Mouse (Mus musculus) thymus, postnatal 4 days (tissue): ENCODE data around the gene Specc1l.

Experiments used
- DNase-seq: peaks from one replicate; pipeline ENCODE4 v3.0.0; 2021

Gene Specc1l

DNA sequence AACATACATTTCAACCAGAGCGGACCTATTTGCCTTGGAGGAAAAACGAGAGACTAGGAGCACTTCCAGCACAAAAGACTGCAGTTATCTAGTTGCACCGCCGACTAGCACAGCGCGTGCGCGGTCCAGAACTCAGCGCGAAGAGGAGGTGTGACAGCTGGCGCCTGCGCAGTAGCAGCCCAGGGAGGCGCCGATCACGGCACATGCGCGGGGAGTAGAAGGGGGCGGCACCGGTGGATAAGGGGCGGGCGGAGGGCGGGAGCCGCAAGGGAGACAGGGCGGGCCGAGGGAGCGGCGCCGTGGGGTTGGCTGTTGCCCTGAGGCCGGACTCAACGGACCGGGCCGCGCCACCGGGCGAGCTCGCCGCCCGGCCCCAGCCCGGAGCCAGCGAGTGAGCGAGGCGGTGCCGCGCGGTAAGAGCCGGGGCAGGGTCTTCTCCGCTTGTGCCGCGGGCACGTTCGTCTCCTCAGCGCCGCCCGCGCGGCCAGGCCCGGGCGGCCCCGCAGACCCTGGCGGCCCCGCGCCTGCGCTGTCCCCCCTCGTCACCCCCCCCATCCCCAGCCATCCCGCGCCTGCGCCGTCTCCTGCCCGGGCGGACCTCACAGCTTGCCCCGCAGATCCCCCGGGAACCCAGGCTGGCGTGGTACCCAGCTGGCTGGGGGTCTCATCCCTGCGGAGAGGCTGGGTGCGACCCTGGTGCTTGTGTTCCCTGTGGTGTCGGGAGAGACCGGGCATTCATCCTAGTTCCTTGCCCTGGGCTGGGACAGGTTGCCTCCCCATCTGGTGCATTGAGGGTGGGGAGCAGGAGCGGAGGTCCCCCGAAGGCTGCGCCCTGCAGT, at the start of gene Specc1l:
Gene Specc1l, plus strand, starts transcription at position 267 of the 839 bp plus-strand sequence.
- DNase-seq = peak; percentile 97

DNA sequence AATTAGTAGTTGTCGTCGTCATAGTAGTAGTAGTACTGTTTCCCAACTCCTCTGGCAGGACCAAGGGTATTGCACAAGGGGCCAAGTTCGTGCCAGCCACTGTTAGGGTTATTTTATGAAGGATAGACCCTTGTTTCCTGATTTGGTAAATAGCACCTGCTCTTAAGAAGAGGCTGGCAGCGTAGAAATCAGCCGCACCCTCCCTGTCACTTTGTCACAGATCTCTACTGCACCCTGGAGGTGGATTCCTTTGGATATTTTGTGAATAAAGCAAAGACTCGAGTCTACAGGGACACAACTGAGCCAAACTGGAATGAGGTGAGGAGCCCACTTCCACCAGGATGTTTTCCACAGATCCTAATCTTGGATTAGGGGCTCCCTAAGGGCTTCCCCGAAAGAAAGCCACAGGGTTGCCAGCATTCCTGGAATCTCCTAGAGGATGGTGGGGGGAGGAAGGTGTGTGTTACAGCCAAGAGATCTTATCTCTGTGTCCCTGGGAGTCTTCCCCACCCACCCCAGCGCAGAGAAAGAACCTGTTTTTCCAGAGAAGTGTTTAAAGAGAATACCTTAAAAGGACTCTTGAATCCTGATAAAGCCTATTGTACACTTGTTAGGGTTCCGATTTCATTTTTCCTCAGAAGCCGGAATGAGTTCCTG, 45.9 kb upstream of the Specc1l start:
- no peak for DNase-seq

GRCm38 (mm10) chr10:75166601-75167000, 45.3 kb upstream of the Specc1l start:
- no peak for DNase-seq

GRCm38 (mm10) chr10:75170207-75170850, 41.5 kb upstream of the Specc1l start:
- no peak for DNase-seq

DNA sequence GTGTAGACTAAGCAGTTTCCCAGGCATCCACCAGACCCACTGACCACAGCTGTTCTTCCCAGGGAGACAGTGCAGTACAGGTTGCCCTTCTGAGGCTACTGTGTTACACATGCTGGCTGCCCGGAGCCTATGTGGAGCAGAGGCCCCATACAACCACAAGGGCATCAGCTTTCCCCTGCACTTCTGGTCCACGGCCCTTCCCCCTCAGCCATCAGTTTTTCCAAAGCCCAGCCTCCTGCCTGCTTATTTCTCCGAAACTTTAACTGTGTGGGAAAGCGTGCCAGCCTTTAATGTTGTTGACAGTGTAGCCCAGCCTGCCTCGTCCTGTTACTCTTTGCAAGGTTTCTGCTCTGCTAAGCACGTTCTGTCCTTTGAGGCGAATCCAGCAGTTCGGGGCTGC, 38.8 kb upstream of the Specc1l start:
- DNase-seq = no peak

- no peak for DNase-seq
Observed at GRCm38 (mm10) chr10:75173712-75174111, 38.2 kb upstream of the Specc1l start.

GRCm38 (mm10) chr10:75176494-75176893, 35.4 kb upstream of the Specc1l start:
- no peak for DNase-seq

GRCm38 (mm10) chr10:75178911-75179310, 33.0 kb upstream of the Specc1l start:
- DNase-seq = no peak

GRCm38 (mm10) chr10:75182151-75182774, 29.6 kb upstream of the Specc1l start:
- peak; percentile 81 for DNase-seq

- no peak for DNase-seq
Observed at GRCm38 (mm10) chr10:75184826-75185225, 27.0 kb upstream of the Specc1l start.

DNA sequence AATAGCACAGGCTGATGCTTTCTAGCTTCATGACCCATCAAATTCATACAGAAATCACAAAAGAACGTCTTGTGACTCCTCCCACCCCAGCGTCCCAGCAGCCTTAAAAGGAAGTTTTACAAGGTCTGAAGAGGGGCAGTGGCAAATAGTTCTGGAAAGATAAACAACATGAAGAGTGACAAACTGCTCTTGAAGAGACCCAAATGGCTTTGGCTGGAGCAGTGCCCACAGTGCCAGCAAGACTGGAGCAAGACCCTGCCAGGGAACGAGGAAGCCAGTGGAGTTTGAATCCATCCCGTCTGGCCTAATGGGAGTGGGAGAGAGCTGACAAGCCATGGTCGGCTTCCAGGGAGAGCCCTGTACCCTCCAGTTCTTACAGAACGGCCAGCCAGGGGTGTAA, 25.3 kb upstream of the Specc1l start:
- no peak for DNase-seq

DNA sequence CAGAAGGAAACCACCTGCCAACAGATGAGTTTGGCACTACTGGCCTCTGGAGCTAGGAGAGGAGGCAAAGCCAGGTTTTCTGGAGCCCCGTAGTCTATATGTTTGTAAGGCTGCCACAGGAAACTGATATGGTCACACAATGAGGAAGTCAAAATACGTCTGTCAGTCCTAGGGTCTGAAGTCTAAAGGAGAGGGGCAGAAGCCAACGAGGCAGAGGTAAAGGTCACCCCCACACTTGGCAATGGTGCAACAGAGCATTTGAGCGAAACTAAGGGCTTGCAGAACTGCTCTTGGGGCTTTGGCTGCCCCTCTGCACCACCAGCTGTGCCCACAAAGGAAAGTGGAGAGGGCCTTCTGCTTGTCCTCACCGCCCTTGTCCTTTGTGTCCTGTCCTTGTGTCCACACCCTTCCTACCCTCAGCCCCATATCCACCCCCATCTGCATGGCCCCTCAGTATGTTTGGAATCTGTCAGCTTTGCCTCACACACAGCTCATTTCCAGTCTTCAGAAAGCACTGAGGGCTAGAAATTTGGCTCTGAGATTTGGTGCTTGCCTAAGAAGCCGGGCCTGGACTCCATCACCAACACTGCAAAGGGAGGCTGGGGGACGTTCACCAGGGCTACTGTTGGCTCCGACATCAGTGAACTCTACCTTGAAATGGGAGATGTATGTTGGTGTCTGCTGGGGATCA, 24.4 kb upstream of the Specc1l start:
- DNase-seq = no peak

- peak; percentile 60 for DNase-seq
Observed at GRCm38 (mm10) chr10:75191647-75192046, 20.2 kb upstream of the Specc1l start.

GRCm38 (mm10) chr10:75197817-75198216, 14.1 kb upstream of the Specc1l start:
- no peak for DNase-seq

DNA sequence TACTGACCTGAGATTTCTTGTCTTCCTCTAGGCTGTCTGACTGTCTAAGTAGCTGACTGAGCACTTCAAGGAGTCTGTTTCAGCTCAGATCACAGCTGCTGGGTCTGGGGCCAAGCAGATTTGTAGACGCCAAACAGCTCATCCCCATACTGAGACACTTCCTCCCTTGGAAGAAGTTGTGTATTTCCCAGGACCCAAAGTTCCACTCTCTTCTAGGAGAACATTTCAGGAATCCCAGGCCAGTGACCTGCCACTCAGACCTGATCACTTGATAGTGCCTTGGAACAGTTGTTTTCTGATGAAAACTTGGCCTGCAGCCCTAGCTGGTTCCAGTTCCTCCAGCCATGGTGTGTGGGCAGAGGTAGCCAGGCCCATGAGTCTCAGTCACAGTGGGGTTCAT, 11.1 kb upstream of the Specc1l start:
- DNase-seq = no peak

GRCm38 (mm10) chr10:75206192-75206591, 5.7 kb upstream of the Specc1l start:
- no peak for DNase-seq

GRCm38 (mm10) chr10:75210841-75211240, 1.0 kb upstream of the Specc1l start:
- no peak for DNase-seq

DNA sequence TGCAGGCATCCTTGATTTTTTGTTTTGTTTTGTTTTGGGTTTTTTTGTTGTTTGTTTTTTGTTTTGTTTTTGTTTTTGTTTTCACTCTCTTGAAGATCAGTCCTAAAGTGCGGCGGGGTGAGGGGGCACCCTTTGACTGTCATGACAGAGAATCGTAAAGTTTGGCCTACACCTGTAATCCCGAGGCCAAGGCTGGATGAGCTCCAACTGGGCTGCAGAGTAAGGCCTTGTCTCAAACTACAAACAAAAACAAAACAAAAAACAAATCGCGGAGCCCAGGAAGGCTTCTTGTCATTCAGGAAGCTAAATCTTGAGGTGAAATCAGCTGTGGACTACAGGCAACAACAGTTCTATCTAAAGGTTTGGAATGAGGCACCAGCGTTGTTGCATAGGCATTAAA, 1.1 kb downstream of the Specc1l start:
- peak; percentile 15 for DNase-seq

DNA sequence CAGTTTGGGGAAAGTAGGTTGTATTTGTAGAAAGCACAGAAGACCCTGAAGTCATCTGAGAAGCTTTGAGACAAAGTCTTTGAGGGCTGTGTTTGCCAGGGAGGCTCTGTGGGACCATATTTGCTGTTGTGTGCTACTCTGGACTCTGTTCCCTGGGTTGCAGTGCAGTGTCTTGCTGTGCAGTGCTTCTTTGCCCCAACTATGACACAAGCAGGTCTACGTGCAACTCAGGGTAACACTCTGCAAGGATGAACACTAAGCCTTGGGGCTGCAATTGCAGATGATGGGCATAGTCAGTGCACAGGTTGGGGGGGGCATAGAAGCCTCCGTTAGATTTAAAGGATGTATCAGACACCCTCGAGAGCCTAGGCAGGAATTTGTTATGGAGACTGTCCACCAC, 8.8 kb downstream of the Specc1l start:
- no peak for DNase-seq

DNA sequence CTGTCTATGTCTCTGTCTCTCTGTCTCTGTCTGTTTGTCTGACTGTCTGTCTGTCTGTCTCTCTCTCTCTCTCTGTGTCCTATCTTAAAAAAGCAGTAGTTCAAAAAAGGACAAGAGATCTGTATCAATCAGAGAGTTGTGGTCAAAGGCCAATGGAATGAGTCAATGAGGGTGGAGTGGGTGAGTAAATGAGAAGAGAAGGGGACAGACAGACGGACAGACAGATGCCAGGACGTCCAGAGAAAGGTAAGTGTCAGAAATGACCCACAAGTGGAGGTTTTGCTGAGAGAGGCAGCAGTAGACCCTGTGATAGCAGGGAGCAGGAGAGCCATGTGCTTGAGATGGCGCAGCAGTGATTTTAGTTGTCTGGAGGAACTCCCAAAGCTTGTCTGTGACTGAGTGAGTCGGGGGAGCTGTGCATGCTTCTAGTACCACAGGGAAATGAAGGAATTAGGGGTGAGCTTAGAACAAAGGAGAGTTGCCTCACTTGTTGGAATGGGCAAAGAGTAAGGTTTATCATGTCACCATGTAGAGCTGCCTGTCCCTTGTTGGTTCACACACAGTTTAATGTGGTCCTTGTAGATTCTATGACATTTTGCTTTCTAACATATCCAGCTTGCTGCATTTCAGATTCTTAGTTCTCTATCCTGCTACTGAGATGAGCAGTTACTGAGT, 10.2 kb downstream of the Specc1l start:
- no peak for DNase-seq

- DNase-seq = no peak
Observed at GRCm38 (mm10) chr10:75222611-75222998, 10.7 kb downstream of the Specc1l start.

GRCm38 (mm10) chr10:75224154-75224553, 12.3 kb downstream of the Specc1l start:
- DNase-seq = no peak
